Mouse (Mus musculus) bone marrow macrophage, adult 2 months (primary cell): Measurements from ENCODE around the gene Angptl4.

Source experiments
- CTCF ChIP-seq: IDR thresholded peaks from 2 replicates; pipeline ENCODE4 v1.5.1; 2012; ENCODE audit warnings: low read depth, mild to moderate bottlenecking, low read length, moderate library complexity
- POLR2A ChIP-seq: IDR thresholded peaks from 2 replicates; pipeline ENCODE4 v1.6.1; 2012; ENCODE audit warnings: mild to moderate bottlenecking, low read depth, low read length, borderline replicate concordance

- TF ChIP-seq POLR2A (no peak), CTCF (no peak)
Measured at GRCm38 (mm10) chr17:33766389-33766788, 15.2 kb downstream of the Angptl4 start.
